Mouse (Mus musculus) embryonic facial prominence, embryonic 14.5 days (tissue): ENCODE results near the gene Lrrc34. TPM values are rescaled to one million over a fixed set of nuclear protein-coding genes. Genes with fewer than 3 reads are reported as not detected.

Experiments
- ATAC-seq: fragments of 200-750 bp; cut with Nextera tagmentation; 2 replicates; pipeline ENCODE4 v1.8.0; 2017; ENCODE audit warnings: low read depth, moderate number of reproducible peaks, moderate TSS enrichment
- DNase-seq: peaks from one replicate; pipeline ENCODE4 v3.0.0-alpha.2; 2015; ENCODE audit warnings: low spot score
- H3K27ac ChIP-seq: fragments of 300-500 bp; sonication (generic); replicated peaks from 2 replicates; pipeline ENCODE4 v1.5.1; 2014; ENCODE audit warnings: low read depth, mild to moderate bottlenecking, low read length, moderate library complexity
- H3K27me3 ChIP-seq: fragments of 300-500 bp; sonication (generic); replicated peaks from 2 replicates; pipeline ENCODE4 v1.6.1; 2014; ENCODE audit warnings: low read length; ENCODE audit not compliant: control insufficient read depth, insufficient read depth
- H3K36me3 ChIP-seq: fragments of 300-500 bp; sonication (generic); 2 replicates; pipeline ENCODE4 v1.6.1; 2014; ENCODE audit warnings: low read length, mixed read lengths; ENCODE audit not compliant: control insufficient read depth, insufficient read depth
- H3K4me1 ChIP-seq: fragments of 300-500 bp; sonication (generic); 2 replicates; pipeline ENCODE4 v1.6.1; 2014; ENCODE audit warnings: antibody characterized with exemption, low read length; ENCODE audit not compliant: control insufficient read depth, insufficient read depth
- H3K4me2 ChIP-seq: fragments of 300-500 bp; sonication (generic); 2 replicates; pipeline ENCODE4 v1.6.1; 2014; ENCODE audit warnings: low read depth, mild to moderate bottlenecking, low read length, moderate library complexity, mixed read lengths
- H3K4me3 ChIP-seq: fragments of 300-500 bp; sonication (generic); 2 replicates; pipeline ENCODE4 v1.5.1; 2014; ENCODE audit warnings: low read depth, mild to moderate bottlenecking, low read length
- H3K9ac ChIP-seq: fragments of 300-500 bp; sonication (generic); 2 replicates; pipeline ENCODE4 v1.6.1; 2014; ENCODE audit warnings: low read depth, mild to moderate bottlenecking, low read length, moderate library complexity, mixed read lengths
- H3K9me3 ChIP-seq: fragments of 300-500 bp; sonication (generic); 2 replicates; pipeline ENCODE4 v1.6.1; 2016; ENCODE audit warnings: low read length; ENCODE audit not compliant: control insufficient read depth
- WGBS: fragments of 180-500 bp; shearing (Covaris S2); extraction: QIAGEN DNeasy Blood & Tissue Kit; methylation state at CpG from one replicate; pipeline ENCODE4 v1.1.7; 2014; 5-methylcytosine and 5-hydroxymethylcytosine counted together
- polyA plus RNA-seq: library from polyadenylated mRNA; unstranded; fragments of >200 nt; fragmentation: Nextera tagmentation; extraction: Ambion mirVana; gene quantifications from 2 replicates; pipeline ENCODE4 v1.2.1, GENCODE M21; 2014

Gene Lrrc34
- polyA plus RNA-seq, 1 experiment from 2014 or later: 5.4 TPM

DNA sequence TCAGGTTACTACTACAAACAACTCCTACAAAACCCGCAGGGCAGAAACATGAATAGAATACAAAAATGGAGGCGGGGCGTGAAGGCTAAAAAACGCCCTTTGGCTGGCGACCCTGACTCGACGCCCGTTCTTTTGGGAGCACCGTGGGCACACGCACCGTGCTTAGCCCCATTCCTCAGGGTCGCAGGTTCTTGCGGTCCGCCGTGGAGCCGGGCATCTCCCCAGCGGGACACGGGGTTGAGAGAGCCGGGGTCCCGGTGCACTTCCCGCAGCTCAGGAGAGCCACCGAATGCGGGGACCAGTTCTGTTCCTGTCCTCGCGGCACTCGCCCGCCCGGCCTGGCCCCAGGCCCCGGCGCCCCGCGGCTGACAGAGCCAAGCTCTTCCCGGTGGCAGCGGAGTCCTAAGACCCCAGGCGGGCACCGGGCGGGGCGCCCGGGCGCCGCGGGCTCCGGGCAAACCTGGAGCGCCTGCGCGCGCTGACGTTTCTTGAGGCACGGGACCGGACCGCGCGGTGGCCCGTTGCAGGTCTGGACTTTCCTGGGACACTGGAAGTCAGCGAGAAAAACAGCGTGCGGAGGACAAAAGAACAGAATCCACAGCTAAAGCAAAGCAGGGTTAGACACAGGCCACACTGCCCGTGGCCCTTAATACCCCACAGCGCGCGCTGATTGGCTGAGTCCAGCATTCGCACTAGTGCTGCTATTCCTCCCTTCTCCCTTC, 52.4 kb downstream of the Lrrc34 start:
- Histone ChIP-seq H3K36me3 (no peaks in the 10 kb centered on the region), H3K9me3 (no peaks in the 10 kb centered on the region), H3K4me3 (peak overlapping the region; percentile 79), H3K27ac (peak overlapping the region; percentile 44; the same call in 1 of the 2 replicates), H3K4me1 (0 out of 2 replicates have a peak, but pooled peaks cover 11% of the 10 kb centered on the region), H3K9ac (peak overlapping the region; percentile 84), H3K4me2 (peak overlapping the region; percentile 85), H3K27me3 (peaks cover 11% of the 10 kb centered on the region; the same call in 1 of the 2 replicates)
- peak; percentile 30 for DNase-seq
- peak; percentile 45 for ATAC-seq
- WGBS: 0% methylated on average over 43 of the region's 62 CpGs

DNA sequence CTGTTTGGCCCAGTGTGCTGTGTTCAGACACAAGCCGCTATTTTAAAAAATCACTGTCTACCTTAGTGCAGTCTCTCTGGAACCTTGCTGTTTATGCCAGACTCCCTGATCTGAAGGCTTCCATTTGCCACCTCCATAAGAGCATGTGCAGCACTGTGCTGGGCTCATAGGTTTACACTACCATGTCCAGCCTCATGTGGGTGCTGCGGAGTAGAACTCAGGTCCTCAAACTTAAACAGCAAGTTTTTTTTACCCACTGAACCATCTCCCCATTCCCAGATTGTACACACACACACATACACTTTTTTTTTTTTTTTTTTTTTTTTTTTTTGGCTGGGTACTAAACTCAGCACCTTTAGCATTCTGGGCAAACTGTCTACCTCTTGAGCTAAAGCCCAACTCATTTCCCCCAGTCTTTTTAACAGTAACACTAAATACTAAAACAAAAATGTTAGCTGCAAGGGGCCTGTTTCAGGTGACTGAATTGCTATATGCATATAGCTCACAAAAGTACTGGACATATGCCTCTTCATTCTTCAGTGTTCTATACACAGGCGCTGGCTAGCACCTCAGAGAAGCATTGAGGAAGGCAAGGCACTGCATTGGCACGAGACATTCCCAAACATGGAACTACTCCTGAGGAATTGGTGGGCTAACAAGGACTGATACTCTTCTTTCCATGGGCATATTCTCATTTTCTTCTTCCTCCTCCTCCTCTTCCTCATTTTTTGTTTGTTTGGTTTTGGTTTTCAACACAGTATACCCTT, 53.8 kb downstream of the Lrrc34 start:
- ATAC-seq (peak; percentile 35; the same call in 1 of the 2 replicates), DNase-seq (peak; percentile 26)
- Histone ChIP-seq H3K36me3 (no peaks in the 10 kb centered on the region), H3K9me3 (no peaks in the 10 kb centered on the region), H3K4me2 (no peak overlapping the region), H3K27me3 (peaks cover 10% of the 10 kb centered on the region; the same call in 1 of the 2 replicates), H3K4me3 (no peak overlapping the region), H3K27ac (no peak overlapping the region), H3K4me1 (0 out of 2 replicates have a peak, but pooled peaks cover 4% of the 10 kb centered on the region), H3K9ac (no peak overlapping the region)
- 70% methylated on average over 4 of the region's 4 CpGs for WGBS

DNA sequence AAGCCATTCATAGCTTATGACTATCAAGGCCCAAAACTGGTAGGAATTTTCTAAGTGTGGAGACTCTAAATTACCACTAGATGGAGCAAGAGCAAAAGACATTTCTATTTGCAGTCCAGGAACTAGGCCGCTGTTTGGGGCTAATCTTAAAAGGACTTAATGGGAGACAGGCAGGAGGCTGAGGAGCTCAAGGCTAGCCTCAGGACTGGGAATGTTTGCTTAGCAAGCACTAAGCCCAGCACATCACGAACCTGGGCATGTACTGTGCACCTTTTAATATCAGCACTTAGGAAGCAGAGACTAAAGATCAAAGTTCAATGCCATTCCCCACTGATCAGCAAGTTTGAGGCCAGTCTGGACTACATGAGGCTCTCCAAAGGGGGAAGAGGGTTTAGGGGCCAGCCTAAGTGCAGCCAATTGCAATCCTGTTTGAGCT, 55.2 kb downstream of the Lrrc34 start:
- DNase-seq (peak; percentile 90), ATAC-seq (peak; percentile 58; the same call in 1 of the 2 replicates)
- 0 out of 2 replicates have a peak, but pooled peaks cover 4% of the 10 kb centered on the region for H3K4me1 ChIP-seq
- no peak overlapping the region for H3K4me3 ChIP-seq
- no peaks in the 10 kb centered on the region for H3K9me3 ChIP-seq
- no peak overlapping the region for H3K27ac ChIP-seq
- no peak overlapping the region for H3K9ac ChIP-seq
- H3K27me3 ChIP-seq: no peaks in the 10 kb centered on the region
- no peaks in the 10 kb centered on the region for H3K36me3 ChIP-seq
- no peak overlapping the region for H3K4me2 ChIP-seq
- WGBS: 0% methylated on average over 2 of the region's 2 CpGs

DNA sequence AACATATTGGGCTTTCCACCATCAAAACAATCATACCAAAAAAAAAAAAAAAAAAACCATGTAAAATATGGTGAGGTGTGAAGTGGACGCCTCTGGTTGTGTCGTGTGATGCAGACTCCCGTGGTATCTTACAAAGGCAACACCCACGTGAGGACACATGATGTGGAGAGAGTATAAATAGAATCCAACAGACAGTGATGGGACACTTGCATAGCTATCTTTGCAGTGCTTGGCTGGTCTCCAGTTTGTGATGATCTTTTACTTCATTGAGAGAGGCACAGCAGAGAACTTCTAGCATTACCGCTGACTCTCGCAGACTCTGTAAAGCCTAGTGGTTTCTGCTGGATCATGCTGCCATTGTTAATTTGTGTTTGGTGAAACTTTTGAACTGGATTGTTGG, 58.8 kb downstream of the Lrrc34 start:
- H3K4me2 ChIP-seq: no peak overlapping the region
- no peak overlapping the region for H3K9ac ChIP-seq
- ATAC-seq (no peak), DNase-seq (no peak)
- WGBS: 81% methylated on average over 6 of the region's 6 CpGs
- no peaks in the 10 kb centered on the region for H3K9me3 ChIP-seq
- H3K4me3 ChIP-seq: no peak overlapping the region
- no peaks in the 10 kb centered on the region for H3K4me1 ChIP-seq
- no peaks in the 10 kb centered on the region for H3K36me3 ChIP-seq
- H3K27ac ChIP-seq: no peak overlapping the region
- H3K27me3 ChIP-seq: no peaks in the 10 kb centered on the region

Other genes with a start within 250 kb of the Lrrc34 start
- gene Mecom, start 99.9 kb downstream of the Lrrc34 start, polyA plus RNA-seq: 13.0 and 18.9 TPM in 2 replicates
- gene Actrt3, start 47.9 kb downstream of the Lrrc34 start, polyA plus RNA-seq: 0.13 TPM in 1 of 2 replicates, not detected in the other
- gene Mynn, start 45.8 kb downstream of the Lrrc34 start, polyA plus RNA-seq: 29.9 and 33.6 TPM in 2 replicates
- gene Lrriq4, start 3.4 kb downstream of the Lrrc34 start, polyA plus RNA-seq: not detected in 2 replicates
- 0.54 and 0.85 TPM in 2 replicates for gene Lrrc31, start 52.0 kb upstream of the Lrrc34 start, polyA plus RNA-seq
- gene Samd7, start 98.4 kb upstream of the Lrrc34 start, polyA plus RNA-seq: not detected in 2 replicates
- gene Sec62, start 145.0 kb upstream of the Lrrc34 start, polyA plus RNA-seq: 94.5 and 106 TPM in 2 replicates
- gene Gpr160, start 208.1 kb upstream of the Lrrc34 start, polyA plus RNA-seq: 4.5 and 4.6 TPM in 2 replicates